Mouse (Mus musculus): ENCODE measurements around the gene Gm49380.

GRCm38 (mm10) chr9:44071914-44072598, 41.2 kb downstream of the Gm49380 start:
- TF ChIP-seq CTCF (IDR thresholded peaks at IDR 0.05; ENCODE audit: control insufficient read depth, insufficient read depth, insufficient read length) (no peak), MYOG (IDR thresholded peaks at IDR 0.05; ENCODE audit: control insufficient read depth, extremely low read depth, insufficient read length) (no peak), MAX (IDR thresholded peaks at IDR 0.05) (no peak)

Data from C2C12 (cell line).